Mouse (Mus musculus) lung, embryonic 15.5 days (tissue): ENCODE data around the gene Nfia. TPM values are rescaled to one million over a fixed set of nuclear protein-coding genes. Genes with fewer than 3 reads are reported as not detected.

Source experiments
- ATAC-seq: fragments of 200-750 bp; cut with Nextera tagmentation; 2 replicates; pipeline ENCODE4 v1.8.0; 2017; ENCODE audit warnings: moderate number of reproducible peaks, borderline replicate concordance; ENCODE audit not compliant: low FRiP score, low TSS enrichment; ENCODE audit errors: extremely low read depth
- H3K27ac ChIP-seq: fragments of 300-500 bp; sonication (generic); 2 replicates; pipeline ENCODE4 v1.5.1; 2015; ENCODE audit warnings: moderate library complexity, mild to moderate bottlenecking, inconsistent platforms
- H3K27me3 ChIP-seq: fragments of 300-500 bp; sonication (generic); 2 replicates; pipeline ENCODE4 v1.6.1; 2015; ENCODE audit warnings: inconsistent platforms
- H3K36me3 ChIP-seq: fragments of 300-500 bp; sonication (generic); 2 replicates; pipeline ENCODE4 v1.6.1; 2015; ENCODE audit warnings: inconsistent platforms
- H3K4me1 ChIP-seq: fragments of 300-500 bp; sonication (generic); 2 replicates; pipeline ENCODE4 v1.6.1; 2015; ENCODE audit warnings: inconsistent platforms
- H3K4me2 ChIP-seq: fragments of 300-500 bp; sonication (generic); 2 replicates; pipeline ENCODE4 v1.6.1; 2015; ENCODE audit warnings: inconsistent platforms, mild to moderate bottlenecking, moderate library complexity
- H3K4me3 ChIP-seq: fragments of 300-500 bp; sonication (generic); 2 replicates; pipeline ENCODE4 v1.5.1; 2015; ENCODE audit warnings: mild to moderate bottlenecking, inconsistent platforms
- H3K9ac ChIP-seq: fragments of 300-500 bp; sonication (generic); 2 replicates; pipeline ENCODE4 v1.6.1; 2015; ENCODE audit warnings: inconsistent platforms
- H3K9me3 ChIP-seq: fragments of 300-500 bp; sonication (generic); 2 replicates; pipeline ENCODE4 v1.6.1; 2016; ENCODE audit warnings: inconsistent platforms
- WGBS: fragments of 180-500 bp; shearing (Covaris S2); methylation state at CpG from one replicate; pipeline ENCODE4 v1.1.7; 2015; 5-methylcytosine and 5-hydroxymethylcytosine counted together
- polyA plus RNA-seq: library from polyadenylated mRNA; unstranded; fragments of >200 nt; fragmentation: Nextera tagmentation; extraction: Ambion mirVana; gene quantifications from 2 replicates; pipeline ENCODE4 v1.2.1, GENCODE M21; 2015

Gene Nfia
- polyA plus RNA-seq, 1 experiment from 2014 or later = 50.2 TPM

DNA sequence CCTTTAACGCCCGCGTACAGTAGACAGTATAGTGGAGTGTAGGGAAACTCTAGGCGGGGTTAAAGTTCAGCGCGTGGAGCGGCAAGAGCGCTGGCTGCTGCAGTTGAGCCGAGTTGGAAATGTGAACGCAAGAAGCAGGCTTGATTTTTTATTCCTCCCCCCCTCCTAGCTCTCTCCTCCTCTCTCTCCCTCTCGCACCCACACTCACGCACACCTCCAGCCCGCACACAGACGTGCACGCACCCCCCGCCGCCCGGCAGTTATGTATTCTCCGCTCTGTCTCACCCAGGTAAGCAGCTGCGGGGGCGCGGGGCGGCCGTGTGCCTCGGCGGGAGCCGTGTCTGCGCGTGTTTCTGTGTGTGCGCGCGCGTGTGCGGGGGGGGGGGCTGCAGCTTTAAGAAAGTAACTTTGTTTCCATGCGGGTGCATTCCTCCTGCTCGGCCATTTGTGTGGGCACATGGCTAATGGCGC is 5.2 kb downstream of the Nfia start, which contains the start of gene E130114P18Rik:
TSS of gene E130114P18Rik (minus strand) at position 373 of the 471 bp plus-strand sequence.
- H3K4me3 ChIP-seq = peak within 1 kb of the TSS; percentile 97
- peak within 1 kb of the TSS; percentile 76 for H3K4me2 ChIP-seq
- H3K4me1 ChIP-seq = peaks cover 27% of the 10 kb centered on the region
- peak within 1 kb of the TSS; percentile 95 for H3K27ac ChIP-seq
- peak within 1 kb of the TSS; percentile 98 for H3K9ac ChIP-seq
- H3K36me3 ChIP-seq = peaks cover 3% of the 10 kb centered on the region; the same call in 1 of the 2 replicates
- H3K9me3 ChIP-seq = no peaks in the 10 kb centered on the region
- no peaks in the 10 kb centered on the region for H3K27me3 ChIP-seq
- peak; percentile 65 for ATAC-seq
- WGBS = under 1% methylated on average over 37 of the region's 37 CpGs

DNA sequence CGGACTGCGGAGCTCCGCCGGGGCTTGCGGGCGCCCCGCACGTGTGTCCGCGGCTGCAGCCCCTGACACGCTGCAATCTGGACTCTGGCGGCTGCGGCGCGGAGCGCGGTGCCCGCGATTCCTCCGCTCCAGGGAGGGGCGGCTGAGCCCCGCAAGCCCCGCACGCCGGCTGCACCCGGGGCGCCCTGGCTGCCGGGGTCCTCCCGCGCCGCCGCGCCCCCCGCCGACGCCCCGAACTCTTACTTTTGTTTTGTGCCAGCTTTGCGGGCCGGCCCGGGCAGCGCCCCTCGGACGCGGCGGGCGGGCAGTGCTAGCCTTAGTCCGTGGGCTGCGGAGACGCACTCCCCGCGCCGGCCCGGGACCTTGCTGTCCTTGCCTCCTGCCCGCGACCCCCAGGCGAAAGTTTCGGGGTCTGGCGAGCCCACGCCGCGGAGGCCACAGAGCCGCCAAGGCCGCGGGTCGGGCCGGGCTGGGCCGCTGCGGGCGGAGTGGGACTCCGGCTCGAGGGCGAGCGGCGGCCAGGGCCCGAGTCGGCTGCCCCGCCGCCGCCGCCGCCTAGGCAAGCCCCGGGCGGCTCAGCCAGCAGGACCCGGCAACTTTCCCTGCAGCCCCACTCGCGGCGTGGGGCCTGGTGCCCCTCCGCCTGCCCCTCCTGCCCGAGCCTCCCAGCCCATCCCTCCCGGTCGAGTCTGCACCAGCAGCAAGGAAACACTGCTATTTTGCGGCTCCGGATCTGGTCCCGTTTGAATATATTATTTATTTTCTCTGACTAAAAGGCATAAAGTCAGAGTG is 5.9 kb downstream of the Nfia start:
- Histone ChIP-seq H3K9me3 (no peaks in the 10 kb centered on the region), H3K4me1 (peaks cover 27% of the 10 kb centered on the region), H3K36me3 (peaks cover 10% of the 10 kb centered on the region), H3K27me3 (no peaks in the 10 kb centered on the region), H3K4me2 (peak overlapping the region; percentile 76), H3K4me3 (peak overlapping the region; percentile 97), H3K27ac (peak overlapping the region; percentile 95), H3K9ac (peak overlapping the region; percentile 98)
- ATAC-seq = peak; percentile 17; the same call in 1 of the 2 replicates
- under 1% methylated on average over 72 of the region's 94 CpGs for WGBS

DNA sequence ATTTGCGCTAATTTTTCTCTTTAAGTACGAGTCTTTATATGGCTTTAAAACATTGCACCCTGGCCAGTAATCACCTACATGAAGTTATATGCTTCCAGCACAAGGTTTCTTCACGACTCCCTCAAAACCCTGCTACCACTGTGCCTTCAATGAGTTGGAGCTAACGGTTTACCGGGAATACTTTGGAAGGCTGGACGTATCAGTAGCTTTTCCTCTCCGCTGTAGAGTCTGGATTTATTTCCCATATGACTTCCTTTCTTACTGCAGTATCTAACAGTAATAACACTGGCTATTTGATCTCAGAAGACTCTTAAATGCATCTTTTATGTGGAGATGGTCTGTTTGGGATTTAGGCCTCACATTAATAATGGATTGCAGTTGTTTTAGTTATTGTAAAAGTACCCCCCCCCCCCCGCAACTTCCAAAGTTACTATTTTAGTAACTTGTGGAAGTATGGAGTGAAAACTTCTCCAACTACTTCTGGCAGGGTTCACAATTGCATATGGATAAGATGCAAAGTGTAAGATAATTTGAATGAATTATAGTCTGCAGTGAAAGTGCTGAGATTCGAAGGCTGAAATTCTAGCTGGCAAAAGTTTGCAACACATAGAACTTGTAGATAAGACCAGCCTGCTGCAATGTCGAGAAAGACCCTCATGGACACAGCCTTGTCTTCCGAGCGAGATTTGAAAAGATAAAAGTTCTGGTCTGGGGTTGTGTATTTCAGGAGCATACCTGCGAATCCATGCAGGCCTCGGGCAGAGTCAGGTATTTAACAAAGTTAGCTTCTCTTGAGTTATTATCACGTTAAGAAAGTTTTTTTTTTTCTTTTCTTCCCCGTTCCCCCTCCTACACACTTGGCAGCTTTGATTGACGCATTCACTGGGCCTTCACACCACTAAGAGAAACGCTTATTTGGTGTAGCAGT is 6.7 kb downstream of the Nfia start:
- Histone ChIP-seq H3K27ac (peak overlapping the region; percentile 95), H3K9me3 (no peaks in the 10 kb centered on the region), H3K4me3 (peak overlapping the region; percentile 97), H3K4me1 (peaks cover 21% of the 10 kb centered on the region), H3K36me3 (peaks cover 18% of the 10 kb centered on the region), H3K27me3 (no peaks in the 10 kb centered on the region), H3K9ac (peak overlapping the region; percentile 98), H3K4me2 (peak overlapping the region; percentile 76)
- no peak for ATAC-seq
- 13% methylated on average over 18 of the region's 18 CpGs for WGBS

DNA sequence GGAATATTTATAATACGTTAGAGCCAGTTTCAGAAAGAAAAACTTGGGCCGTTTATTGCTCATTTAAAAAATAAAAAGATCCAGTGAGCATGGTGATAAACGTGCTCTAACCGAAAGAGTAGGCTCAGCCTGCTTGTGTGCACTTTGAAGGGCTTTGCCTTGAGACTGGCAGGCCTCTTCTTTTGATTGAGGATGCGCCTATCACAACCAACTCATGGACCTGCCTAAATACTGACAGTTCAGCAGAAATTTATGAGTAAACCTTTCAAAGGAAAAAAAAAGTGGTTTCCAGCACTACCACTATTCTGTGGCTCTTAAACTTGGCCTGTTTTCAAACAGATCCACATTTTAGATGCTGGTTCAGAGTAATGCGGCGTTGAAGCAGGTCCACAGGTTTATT is 7.5 kb downstream of the Nfia start:
- no peak overlapping the region for H3K9ac ChIP-seq
- H3K4me2 ChIP-seq = peak overlapping the region; percentile 76
- peaks cover 22% of the 10 kb centered on the region for H3K36me3 ChIP-seq
- H3K27ac ChIP-seq = no peak overlapping the region
- peak overlapping the region; percentile 97 for H3K4me3 ChIP-seq
- 46% methylated on average over 7 of the region's 7 CpGs for whole genome bisulfite sequencing
- H3K9me3 ChIP-seq = no peaks in the 10 kb centered on the region
- H3K4me1 ChIP-seq = peaks cover 18% of the 10 kb centered on the region
- no peak for ATAC-seq
- H3K27me3 ChIP-seq = no peaks in the 10 kb centered on the region

DNA sequence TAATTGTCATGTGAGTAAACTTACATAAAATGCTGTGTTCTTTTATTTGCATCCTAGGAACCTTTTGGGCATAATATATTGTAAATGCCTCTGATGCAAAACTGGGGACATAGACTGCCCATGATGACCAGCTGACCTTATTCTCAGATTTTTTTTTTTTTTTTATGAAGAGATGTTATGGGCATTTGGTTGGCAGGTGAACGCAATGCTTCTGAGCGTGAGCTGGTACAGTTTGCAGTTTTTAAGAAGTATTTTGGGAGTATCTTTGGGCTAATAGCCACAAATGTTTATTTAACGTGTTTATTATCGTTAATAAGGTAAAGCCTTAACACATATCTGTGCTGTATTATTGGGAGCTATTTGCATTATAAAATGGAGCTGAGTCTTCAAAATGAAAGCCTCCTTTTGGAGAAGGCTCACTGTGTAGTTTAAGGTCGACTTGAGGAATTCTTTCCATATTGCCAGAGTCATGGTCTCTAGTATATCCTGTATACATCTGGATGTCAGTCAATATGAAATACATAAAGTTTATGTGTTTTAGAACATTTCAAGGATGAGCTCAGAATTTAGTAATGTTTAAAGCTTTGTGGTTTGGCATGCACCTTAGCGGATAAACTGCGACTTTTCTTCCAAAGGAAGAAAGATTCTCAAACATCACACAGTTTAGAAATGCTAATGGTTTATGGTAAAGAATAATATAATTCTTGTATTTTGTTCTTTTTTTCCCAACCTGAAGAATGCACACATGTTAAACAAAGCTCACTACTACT is 8.3 kb downstream of the Nfia start:
- 70% methylated on average over 7 of the region's 7 CpGs for WGBS
- no peaks in the 10 kb centered on the region for H3K9me3 ChIP-seq
- H3K4me2 ChIP-seq = peak overlapping the region; percentile 24; the same call in 1 of the 2 replicates
- H3K36me3 ChIP-seq = peaks cover 23% of the 10 kb centered on the region
- ATAC-seq = no peak
- H3K27me3 ChIP-seq = no peaks in the 10 kb centered on the region
- no peak overlapping the region for H3K4me3 ChIP-seq
- H3K4me1 ChIP-seq = peaks cover 19% of the 10 kb centered on the region
- no peak overlapping the region for H3K27ac ChIP-seq
- H3K9ac ChIP-seq = no peak overlapping the region

DNA sequence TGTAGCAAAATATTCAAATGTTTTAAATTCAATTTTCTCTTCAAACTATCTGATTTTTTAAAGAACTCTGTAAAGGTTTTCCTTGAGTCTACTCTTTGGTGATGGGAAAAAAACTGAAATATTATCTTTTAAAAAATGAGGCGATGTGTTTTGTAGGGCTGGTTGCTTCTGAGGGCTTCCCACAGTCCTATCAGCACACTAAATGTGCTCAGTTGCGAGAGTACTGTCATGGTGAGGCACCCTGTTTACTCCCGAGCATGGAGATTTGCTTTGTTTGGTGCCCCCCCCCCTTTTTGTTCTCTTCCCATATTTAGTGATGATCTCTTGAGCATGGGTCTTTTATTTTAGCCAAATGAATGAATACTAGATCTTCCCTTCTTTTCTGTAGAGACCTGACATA is 9.5 kb downstream of the Nfia start:
- Histone ChIP-seq H3K4me3 (no peak overlapping the region), H3K9me3 (no peaks in the 10 kb centered on the region), H3K9ac (no peak overlapping the region), H3K4me1 (peaks cover 20% of the 10 kb centered on the region), H3K27me3 (no peaks in the 10 kb centered on the region), H3K27ac (no peak overlapping the region), H3K36me3 (peaks cover 26% of the 10 kb centered on the region), H3K4me2 (no peak overlapping the region)
- WGBS = 83% methylated on average over 3 of the region's 3 CpGs
- no peak for ATAC-seq

DNA sequence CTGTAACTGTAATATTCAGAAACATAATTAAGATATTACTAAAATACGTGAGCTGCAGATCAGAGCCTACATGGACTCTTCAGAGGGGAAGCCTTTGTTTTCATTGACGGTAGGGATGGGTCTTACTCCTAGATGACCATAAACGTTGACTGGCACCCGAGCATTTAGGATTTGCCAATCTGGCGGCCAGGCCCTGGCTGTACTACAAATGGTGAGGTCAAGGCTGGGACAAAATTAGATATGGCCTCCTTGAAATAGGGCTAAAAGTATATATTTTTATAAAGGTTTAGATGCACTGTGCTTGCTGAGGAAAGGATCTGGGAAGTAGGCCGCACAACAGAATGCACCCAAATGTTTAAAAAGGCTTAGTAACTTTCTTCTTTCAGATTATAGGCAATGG is 10.0 kb downstream of the Nfia start:
- no peaks in the 10 kb centered on the region for H3K27me3 ChIP-seq
- H3K4me1 ChIP-seq = peaks cover 25% of the 10 kb centered on the region
- H3K4me2 ChIP-seq = no peak overlapping the region
- H3K27ac ChIP-seq = no peak overlapping the region
- ATAC-seq = no peak
- WGBS = 94% methylated on average over 6 of the region's 6 CpGs
- no peaks in the 10 kb centered on the region for H3K9me3 ChIP-seq
- no peak overlapping the region for H3K9ac ChIP-seq
- no peak overlapping the region for H3K4me3 ChIP-seq
- peaks cover 29% of the 10 kb centered on the region for H3K36me3 ChIP-seq

DNA sequence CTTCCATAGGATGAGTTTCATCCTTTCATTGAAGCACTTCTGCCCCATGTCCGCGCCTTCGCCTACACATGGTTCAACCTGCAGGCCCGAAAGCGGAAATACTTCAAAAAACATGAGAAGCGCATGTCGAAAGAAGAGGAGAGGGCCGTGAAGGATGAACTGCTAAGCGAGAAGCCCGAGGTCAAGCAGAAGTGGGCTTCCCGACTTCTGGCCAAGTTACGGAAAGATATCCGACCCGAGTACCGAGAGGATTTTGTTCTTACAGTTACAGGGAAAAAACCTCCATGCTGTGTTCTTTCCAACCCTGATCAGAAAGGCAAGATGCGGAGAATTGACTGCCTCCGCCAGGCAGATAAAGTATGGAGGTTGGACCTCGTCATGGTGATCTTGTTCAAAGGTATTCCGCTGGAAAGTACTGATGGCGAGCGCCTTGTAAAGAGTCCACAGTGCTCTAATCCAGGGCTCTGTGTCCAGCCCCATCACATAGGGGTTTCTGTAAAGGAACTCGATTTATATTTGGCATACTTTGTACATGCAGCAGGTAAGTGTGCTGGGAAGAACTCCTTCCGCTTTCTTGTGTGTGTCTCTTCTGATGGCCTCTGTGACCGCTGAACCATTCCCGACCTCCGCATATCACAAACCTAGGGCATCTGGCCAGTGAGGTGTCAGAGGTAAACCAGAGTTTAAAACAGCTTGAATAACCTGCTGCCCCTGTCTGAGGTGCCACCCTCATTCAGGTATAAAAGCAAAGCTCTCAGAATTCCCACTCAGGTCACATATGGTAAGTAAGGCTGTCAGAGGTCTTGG is 10.7 kb downstream of the Nfia start:
- H3K27ac ChIP-seq = no peak overlapping the region
- WGBS = 93% methylated on average over 26 of the region's 26 CpGs
- no peaks in the 10 kb centered on the region for H3K9me3 ChIP-seq
- H3K36me3 ChIP-seq = peaks cover 29% of the 10 kb centered on the region
- ATAC-seq = no peak
- peaks cover 26% of the 10 kb centered on the region for H3K4me1 ChIP-seq
- no peak overlapping the region for H3K4me2 ChIP-seq
- H3K4me3 ChIP-seq = no peak overlapping the region
- no peak overlapping the region for H3K9ac ChIP-seq
- no peaks in the 10 kb centered on the region for H3K27me3 ChIP-seq

DNA sequence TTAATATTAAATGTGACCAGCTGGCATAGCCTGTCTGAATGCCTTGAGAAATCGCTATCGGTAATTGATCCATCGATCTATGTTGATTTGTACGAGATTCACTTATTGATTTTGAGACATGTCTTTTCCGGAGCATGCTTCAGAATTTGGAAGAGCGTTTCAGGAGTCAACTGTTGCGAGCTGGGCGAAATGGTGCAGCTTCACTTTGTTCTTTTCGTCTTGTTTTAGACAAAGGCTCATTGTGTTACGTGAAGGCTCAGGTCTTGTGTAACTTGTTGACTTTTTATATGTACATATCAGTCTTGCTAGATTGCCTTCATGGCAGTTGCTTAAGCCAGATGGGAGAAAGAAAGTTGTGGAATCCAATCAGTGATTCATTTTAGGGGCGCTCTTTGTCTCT is 11.7 kb downstream of the Nfia start:
- no peak overlapping the region for H3K4me2 ChIP-seq
- H3K9me3 ChIP-seq = no peaks in the 10 kb centered on the region
- H3K27ac ChIP-seq = no peak overlapping the region
- 77% methylated on average over 11 of the region's 11 CpGs for WGBS
- H3K36me3 ChIP-seq = peaks cover 29% of the 10 kb centered on the region
- H3K4me3 ChIP-seq = no peak overlapping the region
- no peak overlapping the region for H3K9ac ChIP-seq
- no peaks in the 10 kb centered on the region for H3K27me3 ChIP-seq
- peaks cover 31% of the 10 kb centered on the region for H3K4me1 ChIP-seq
- ATAC-seq = no peak

DNA sequence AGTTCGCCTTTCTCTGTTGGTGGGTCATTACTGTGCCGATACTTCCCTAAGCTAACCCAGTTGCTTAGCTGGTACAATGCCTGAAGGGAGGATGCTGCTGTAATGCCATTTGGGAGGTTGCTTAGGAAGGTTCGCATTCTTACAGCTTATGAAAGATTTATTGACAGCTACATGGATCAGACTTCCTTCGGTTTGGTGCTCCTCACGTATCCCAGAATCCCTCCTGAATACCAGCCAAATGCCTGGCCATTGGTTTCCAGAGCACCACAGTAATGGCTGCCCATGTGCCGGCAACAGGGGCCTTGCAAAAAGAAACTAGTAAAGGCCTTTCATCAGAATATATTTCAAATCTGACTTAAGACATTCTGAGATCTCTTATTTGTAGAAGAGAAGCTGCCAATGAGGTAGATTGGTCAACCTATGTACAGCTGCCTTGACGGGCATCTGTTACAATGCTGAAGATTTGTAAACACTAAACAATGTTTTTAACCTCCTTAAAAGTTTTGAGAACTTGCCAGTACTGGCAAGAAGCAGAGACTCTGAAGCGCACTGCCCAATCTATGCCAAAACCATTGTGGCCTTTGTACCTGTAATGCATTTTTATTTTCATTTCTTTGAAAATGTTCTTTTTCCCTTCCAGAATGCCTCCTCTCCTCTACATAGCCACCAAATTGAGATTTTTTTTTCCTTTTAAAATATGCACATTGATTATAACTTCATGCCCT is 13.2 kb downstream of the Nfia start:
- no peak for ATAC-seq
- no peaks in the 10 kb centered on the region for H3K9me3 ChIP-seq
- H3K27me3 ChIP-seq = no peaks in the 10 kb centered on the region
- H3K4me2 ChIP-seq = no peak overlapping the region
- no peak overlapping the region for H3K4me3 ChIP-seq
- H3K36me3 ChIP-seq = peaks cover 33% of the 10 kb centered on the region
- H3K27ac ChIP-seq = no peak overlapping the region
- peaks cover 33% of the 10 kb centered on the region for H3K4me1 ChIP-seq
- H3K9ac ChIP-seq = no peak overlapping the region
- WGBS = 82% methylated on average over 8 of the region's 8 CpGs
